Mouse (Mus musculus) lung, postnatal 36 days (tissue): ENCODE data around the gene Rprd2.
A peak's percentile ranks its signal among the peaks of the same experiment; 100 is the strongest.

Experiments
- DNase-seq: peaks from one replicate; pipeline ENCODE4 v3.0.0; 2022; ENCODE audit warnings: mixed read lengths

Rprd2 gene

GRCm38 (mm10) chr3:95734092-95734702, 84.5 kb downstream of the Rprd2 start:
- DNase-seq: no peak

- peak; percentile 84 for DNase-seq
Observed at GRCm38 (mm10) chr3:95732744-95733521, 85.7 kb downstream of the Rprd2 start.

GRCm38 (mm10) chr3:95732297-95732696, 86.4 kb downstream of the Rprd2 start:
- DNase-seq: peak; percentile 17

GRCm38 (mm10) chr3:95731802-95732201, 86.9 kb downstream of the Rprd2 start:
- DNase-seq: no peak

GRCm38 (mm10) chr3:95730431-95730830, 88.2 kb downstream of the Rprd2 start:
- no peak for DNase-seq

GRCm38 (mm10) chr3:95728906-95729305, 89.8 kb downstream of the Rprd2 start:
- peak; percentile 40 for DNase-seq

GRCm38 (mm10) chr3:95726696-95727358, 91.8 kb downstream of the Rprd2 start:
- no peak for DNase-seq

GRCm38 (mm10) chr3:95725863-95726262, 92.8 kb downstream of the Rprd2 start:
- no peak for DNase-seq

GRCm38 (mm10) chr3:95722386-95722785, 96.3 kb downstream of the Rprd2 start:
- DNase-seq: no peak

- no peak for DNase-seq
Observed at GRCm38 (mm10) chr3:95718153-95718552, 100.5 kb downstream of the Rprd2 start.

- no peak for DNase-seq
Observed at GRCm38 (mm10) chr3:95716075-95716474, 102.6 kb downstream of the Rprd2 start.
